Mouse (Mus musculus) cortical plate, adult 2 months (tissue): ENCODE measurements around the gene Plekhm3. TPM values are rescaled to one million over a fixed set of nuclear protein-coding genes. Genes with fewer than 3 reads are reported as not detected.

Experiments used
- H3K27ac ChIP-seq: fragments of 200-500 bp; 2 replicates; pipeline ENCODE4 v1.5.1; 2012; ENCODE audit warnings: low read length, control low read depth, inconsistent platforms; ENCODE audit not compliant: insufficient read depth
- H3K4me1 ChIP-seq: fragments of 200-500 bp; 2 replicates; pipeline ENCODE4 v1.6.1; 2011; ENCODE audit warnings: low read length; ENCODE audit not compliant: control insufficient read depth, insufficient read depth
- H3K4me3 ChIP-seq: fragments of 200-500 bp; 2 replicates; pipeline ENCODE4 v1.5.1; 2011; ENCODE audit warnings: mild to moderate bottlenecking, low read length, control low read depth; ENCODE audit not compliant: insufficient read depth
- CTCF ChIP-seq: fragments of 200-500 bp; IDR thresholded peaks from 2 replicates; pipeline ENCODE4 v1.5.1; 2011; ENCODE audit warnings: mild to moderate bottlenecking, control low read depth, low read length; ENCODE audit not compliant: insufficient read depth; ENCODE audit errors: extremely low read depth
- POLR2A ChIP-seq: fragments of 200-500 bp; IDR thresholded peaks from 2 replicates; pipeline ENCODE4 v1.6.1; 2011; ENCODE audit warnings: mild to moderate bottlenecking, low read length, control low read depth; ENCODE audit not compliant: insufficient read depth; ENCODE audit errors: extremely low read depth
- polyA plus RNA-seq: library from polyadenylated mRNA; depleted of rRNA; stranded (reverse); fragments of >200 nt; gene quantifications from 2 replicates; pipeline ENCODE4 v1.2.3, GENCODE M21; 2012

Plekhm3 gene
- polyA plus RNA-seq, 1 experiment = 15.4 TPM

- no peak overlapping the region for H3K27ac ChIP-seq
- no peak overlapping the region for H3K4me3 ChIP-seq
- TF ChIP-seq POLR2A (no peak), CTCF (no peak)
- H3K4me1 ChIP-seq = no peaks in the 10 kb centered on the region
These were observed 96.8 kb downstream of the Plekhm3 start for GRCm38 (mm10) chr1:64859826-64860225.

DNA sequence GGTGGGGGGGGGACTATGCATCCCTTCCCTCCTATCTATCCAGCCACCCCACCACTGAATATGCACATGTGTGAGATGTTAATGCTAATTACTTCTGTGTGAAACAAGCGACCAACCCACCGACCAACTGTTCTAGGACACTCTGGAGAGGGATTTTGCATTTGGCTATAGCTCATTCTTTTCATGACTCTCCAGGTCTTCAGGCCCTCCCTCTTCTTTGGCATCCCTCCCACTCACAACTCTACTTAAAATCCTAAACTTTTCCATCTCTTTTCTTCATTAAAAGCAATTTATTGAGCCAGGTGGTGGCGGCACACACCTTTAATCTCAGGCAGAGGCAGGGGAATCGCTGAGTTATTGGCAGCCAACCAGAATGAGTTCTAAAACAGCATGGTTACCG, 101.8 kb downstream of the Plekhm3 start:
- no peak overlapping the region for H3K4me3 ChIP-seq
- no peak for TF ChIP-seq POLR2A
- TF ChIP-seq CTCF = no peak

GRCm38 (mm10) chr1:64853738-64854730, 102.6 kb downstream of the Plekhm3 start:
- Histone ChIP-seq H3K4me3 (no peak overlapping the region), H3K4me1 (peaks cover 7% of the 10 kb centered on the region), H3K27ac (no peak overlapping the region)
- TF ChIP-seq POLR2A (no peak), CTCF (no peak)

More for the DNA sequence above, 101.8 kb downstream of the Plekhm3 start:
- H3K4me1 ChIP-seq = peaks cover 7% of the 10 kb centered on the region
- no peak overlapping the region for H3K27ac ChIP-seq

DNA sequence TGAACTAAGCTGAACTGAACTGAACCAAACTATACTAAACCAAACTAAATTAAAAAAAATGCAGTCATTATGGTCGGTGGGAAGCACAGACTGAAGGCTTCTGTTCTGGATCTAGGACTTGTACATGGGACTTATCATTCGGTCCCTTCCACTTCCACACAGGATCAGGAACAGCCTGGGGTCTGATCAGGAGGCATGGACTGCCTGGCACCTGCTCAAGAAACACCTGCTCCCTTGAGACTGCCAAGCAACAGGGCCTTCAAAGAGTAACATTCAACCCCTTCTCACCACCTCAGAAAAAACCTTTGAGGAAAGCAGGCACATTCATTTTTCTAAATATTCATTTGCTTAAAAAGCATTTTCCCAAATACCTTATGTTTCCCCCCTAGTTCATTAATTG, 103.4 kb downstream of the Plekhm3 start:
- TF ChIP-seq CTCF = no peak
- no peak for TF ChIP-seq POLR2A
- Histone ChIP-seq H3K27ac (no peak overlapping the region), H3K4me1 (peaks cover 7% of the 10 kb centered on the region), H3K4me3 (no peak overlapping the region)

DNA sequence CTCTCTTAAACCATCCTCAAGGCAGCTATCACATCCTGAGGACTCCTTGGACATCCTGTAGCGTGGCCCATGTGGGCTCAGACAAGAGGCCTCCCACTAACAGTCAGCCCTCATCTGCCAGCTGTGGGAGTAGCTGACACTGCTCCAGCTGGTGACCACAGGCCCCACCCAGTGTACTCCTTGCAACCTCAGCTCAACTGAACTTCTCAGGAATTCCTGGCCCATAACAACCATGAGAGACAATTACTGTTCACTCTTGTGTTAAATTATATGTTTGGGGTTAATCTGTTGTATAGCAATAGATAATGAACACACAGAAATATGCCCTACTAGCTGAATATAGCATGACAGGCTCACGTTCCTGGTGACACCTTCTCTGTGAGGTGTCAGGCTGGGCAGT, 104.4 kb downstream of the Plekhm3 start:
- H3K4me3 ChIP-seq = no peak overlapping the region
- TF ChIP-seq POLR2A = no peak
- no peak for TF ChIP-seq CTCF

DNA sequence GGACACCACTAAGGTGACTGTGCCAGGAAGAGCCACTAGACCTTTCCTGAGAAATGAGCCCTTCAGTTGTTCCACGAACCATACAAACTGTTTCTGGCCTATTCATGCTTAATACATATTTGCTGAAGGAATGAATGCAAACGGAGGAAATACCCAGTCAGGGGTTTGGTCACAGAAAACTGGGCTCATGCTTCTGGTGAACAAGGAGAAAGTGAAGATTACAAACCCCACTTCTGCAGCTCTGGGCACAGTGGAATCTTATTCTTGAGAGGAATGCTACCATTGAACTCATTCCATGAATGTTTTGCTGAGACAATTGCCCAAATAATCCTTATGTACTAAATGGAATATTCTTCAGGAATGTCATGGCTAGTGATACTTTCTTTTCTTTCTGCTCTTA, 106.3 kb downstream of the Plekhm3 start:
- Histone ChIP-seq H3K4me3 (no peak overlapping the region), H3K4me1 (peaks cover 7% of the 10 kb centered on the region), H3K27ac (no peak overlapping the region)
- TF ChIP-seq CTCF = no peak
- no peak for TF ChIP-seq POLR2A

More for the DNA sequence above, 104.4 kb downstream of the Plekhm3 start:
- H3K4me1 ChIP-seq = peaks cover 7% of the 10 kb centered on the region
- H3K27ac ChIP-seq = no peak overlapping the region

DNA sequence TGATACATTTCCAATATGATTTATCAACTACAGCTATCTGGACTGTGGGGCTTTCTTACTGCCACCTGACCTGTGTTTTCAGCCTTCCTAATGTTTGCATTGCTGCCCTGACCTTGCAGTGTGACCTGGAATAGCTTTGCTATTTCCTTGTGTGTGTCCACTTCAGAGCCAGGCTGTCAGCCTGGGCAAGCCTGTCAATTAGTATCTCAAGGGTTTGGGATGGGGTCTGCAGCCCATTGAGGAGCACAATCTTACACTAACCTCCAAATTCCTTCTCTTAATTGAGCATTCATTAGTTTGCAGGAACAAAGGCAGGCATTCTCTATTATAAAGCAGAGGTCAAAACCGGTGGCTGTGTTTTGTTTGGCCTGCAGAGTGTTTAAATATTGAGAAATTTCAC, 107.6 kb downstream of the Plekhm3 start:
- H3K4me1 ChIP-seq = peaks cover 7% of the 10 kb centered on the region
- H3K4me3 ChIP-seq = no peak overlapping the region
- TF ChIP-seq POLR2A (no peak), CTCF (no peak)
- H3K27ac ChIP-seq = no peak overlapping the region

GRCm38 (mm10) chr1:64848081-64848480, 108.5 kb downstream of the Plekhm3 start:
- peaks cover 5% of the 10 kb centered on the region for H3K4me1 ChIP-seq
- no peak overlapping the region for H3K27ac ChIP-seq
- no peak for TF ChIP-seq CTCF
- TF ChIP-seq POLR2A = no peak
- H3K4me3 ChIP-seq = no peak overlapping the region

- peaks cover 3% of the 10 kb centered on the region for H3K4me1 ChIP-seq
- no peak overlapping the region for H3K4me3 ChIP-seq
- no peak for TF ChIP-seq CTCF
- TF ChIP-seq POLR2A = no peak
- no peak overlapping the region for H3K27ac ChIP-seq
These were observed 109.1 kb downstream of the Plekhm3 start for GRCm38 (mm10) chr1:64847565-64847964.

GRCm38 (mm10) chr1:64844978-64845377, 111.6 kb downstream of the Plekhm3 start:
- Histone ChIP-seq H3K4me1 (no peaks in the 10 kb centered on the region; the same call in 1 of the 2 replicates), H3K4me3 (no peak overlapping the region), H3K27ac (no peak overlapping the region)
- TF ChIP-seq CTCF = no peak
- no peak for TF ChIP-seq POLR2A
